Mouse (Mus musculus): ENCODE data around the gene Gm16485. TPM values are rescaled to one million over a fixed set of nuclear protein-coding genes. Genes with fewer than 3 reads are reported as not detected.
A peak's percentile ranks its signal among the peaks of the same experiment; 100 is the strongest.

The Gm16485 gene
- total RNA-seq (2014; rRNA removed; ENCODE audit: low replicate concordance) (0.15 TPM in 1 of 2 replicates, not detected in the other), polyA plus RNA-seq (2015; fragmentation: Nextera tagmentation; extraction: Ambion mirVana) (not detected in 2 replicates)

- Histone ChIP-seq H3K9me3 (replicated peaks; ENCODE audit: control insufficient read depth, low read length) (no peaks in the 10 kb centered on the region), H3K9ac (replicated peaks; ENCODE audit: low read depth, low read length) (no peak within 1 kb of the TSS), H3K27ac (ENCODE audit: low read depth) (no peak within 1 kb of the TSS), H3K36me3 (replicated peaks; ENCODE audit: control insufficient read depth, insufficient read depth, low read length) (no peaks in the 10 kb centered on the region), H3K4me1 (ENCODE audit: control insufficient read depth, insufficient read depth) (no peaks in the 10 kb centered on the region), H3K4me3 (ENCODE audit: low read depth, low read length) (no peak within 1 kb of the TSS), H3K27me3 (ENCODE audit: control insufficient read depth, insufficient read depth, low read length) (no peaks in the 10 kb centered on the region), H3K4me2 (ENCODE audit: low read depth, low read length) (no peak within 1 kb of the TSS)
- ATAC-seq (ENCODE audit: insufficient read depth, low read depth) (no peak), DNase-seq (ENCODE audit: low spot score) (no peak)
- WGBS: 56% methylated on average over 2 of the region's 2 CpGs
- no peak for TF ChIP-seq EP300 (IDR thresholded peaks at IDR 0.05; ENCODE audit: low read depth)
Observed at GRCm38 (mm10) chr9:8971491-8971890, at the start of gene Gm16485. Gene Gm16485, plus strand, starts transcription at chr9:8971791.

DNA sequence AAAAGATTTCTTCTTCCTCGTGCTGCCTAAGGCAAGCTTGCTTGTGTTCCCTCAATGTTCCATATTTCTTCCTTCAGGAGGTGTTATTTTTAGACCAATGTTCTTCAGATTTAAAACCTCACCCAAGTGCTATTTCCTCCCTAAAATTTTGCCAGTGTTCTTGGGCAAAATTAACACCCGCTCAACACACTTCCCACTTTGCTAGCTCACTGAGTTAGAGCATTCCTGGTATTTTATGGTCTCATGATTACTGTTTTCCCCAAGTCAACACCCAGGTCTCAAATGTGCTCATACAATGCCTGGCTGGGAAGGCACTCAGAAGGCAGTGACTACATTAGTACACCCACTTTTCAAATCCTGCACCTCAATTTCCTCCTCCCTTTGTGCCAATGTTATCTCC is 44.0 kb upstream of the Gm16485 start:
- ATAC-seq (ENCODE audit: insufficient read depth, low read depth): no peak
- H3K4me1 ChIP-seq (ENCODE audit: control insufficient read depth, insufficient read depth): no peaks in the 10 kb centered on the region
- no peak overlapping the region for H3K4me3 ChIP-seq (ENCODE audit: low read depth, low read length)
- no peak overlapping the region for H3K4me2 ChIP-seq (ENCODE audit: low read depth, low read length)
- no peaks in the 10 kb centered on the region for H3K36me3 ChIP-seq (replicated peaks; ENCODE audit: control insufficient read depth, insufficient read depth, low read length)
- no peak overlapping the region for H3K27ac ChIP-seq (ENCODE audit: low read depth)
- TF ChIP-seq CTCF (IDR thresholded peaks at IDR 0.05; ENCODE audit: low read depth): no peak
- TF ChIP-seq EP300 (IDR thresholded peaks at IDR 0.05; ENCODE audit: low read depth): no peak
- DNase-seq (ENCODE audit: low spot score): no peak
- H3K9ac ChIP-seq (replicated peaks; ENCODE audit: low read depth, low read length): no peak overlapping the region
- H3K27me3 ChIP-seq (ENCODE audit: control insufficient read depth, insufficient read depth, low read length): no peaks in the 10 kb centered on the region
- no peaks in the 10 kb centered on the region for H3K9me3 ChIP-seq (replicated peaks; ENCODE audit: control insufficient read depth, low read length)
- WGBS: 75% methylated on average over 2 of the region's 2 CpGs

- DNase-seq (ENCODE audit: low spot score) (no peak), ATAC-seq (ENCODE audit: insufficient read depth, low read depth) (no peak)
- no peak for TF ChIP-seq EP300 (IDR thresholded peaks at IDR 0.05; ENCODE audit: low read depth)
- TF ChIP-seq CTCF (IDR thresholded peaks at IDR 0.05; ENCODE audit: low read depth): no peak
- H3K36me3 ChIP-seq (replicated peaks; ENCODE audit: control insufficient read depth, insufficient read depth, low read length): no peaks in the 10 kb centered on the region
- H3K4me2 ChIP-seq (ENCODE audit: low read depth, low read length): no peak overlapping the region
- no peaks in the 10 kb centered on the region for H3K9me3 ChIP-seq (replicated peaks; ENCODE audit: control insufficient read depth, low read length)
- 23% methylated on average over 1 of the region's 1 CpGs for WGBS
- H3K4me3 ChIP-seq (ENCODE audit: low read depth, low read length): no peak overlapping the region
- H3K9ac ChIP-seq (replicated peaks; ENCODE audit: low read depth, low read length): no peak overlapping the region
- no peaks in the 10 kb centered on the region for H3K27me3 ChIP-seq (ENCODE audit: control insufficient read depth, insufficient read depth, low read length)
- H3K27ac ChIP-seq (ENCODE audit: low read depth): no peak overlapping the region
- no peaks in the 10 kb centered on the region for H3K4me1 ChIP-seq (ENCODE audit: control insufficient read depth, insufficient read depth)
Observed at GRCm38 (mm10) chr9:8937753-8938152, 33.8 kb upstream of the Gm16485 start.

DNA sequence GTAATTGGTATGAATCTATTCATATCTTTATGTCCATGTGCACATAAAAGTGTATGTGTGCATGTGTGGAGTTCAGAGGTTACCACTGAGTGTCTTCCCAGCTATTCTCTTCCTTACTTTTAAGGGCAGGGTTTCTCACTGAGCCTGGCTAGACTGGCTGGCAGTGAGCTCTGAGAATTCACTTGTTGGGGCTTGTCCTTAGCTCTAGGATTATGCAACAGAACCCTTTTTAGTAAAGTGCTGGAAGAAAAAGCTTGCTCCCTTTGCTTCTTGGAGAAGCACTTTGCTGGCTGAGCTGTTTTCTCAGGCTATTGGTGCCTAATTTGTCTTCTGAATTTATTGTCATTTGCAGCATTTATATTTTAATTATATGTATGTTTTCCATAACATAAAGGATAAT is 18.3 kb upstream of the Gm16485 start:
- H3K9me3 ChIP-seq (replicated peaks; ENCODE audit: control insufficient read depth, low read length): no peaks in the 10 kb centered on the region
- no peak overlapping the region for H3K4me3 ChIP-seq (ENCODE audit: low read depth, low read length)
- TF ChIP-seq EP300 (IDR thresholded peaks at IDR 0.05; ENCODE audit: low read depth): no peak
- TF ChIP-seq CTCF (IDR thresholded peaks at IDR 0.05; ENCODE audit: low read depth): no peak
- no peak overlapping the region for H3K4me2 ChIP-seq (ENCODE audit: low read depth, low read length)
- DNase-seq (ENCODE audit: low spot score): no peak
- ATAC-seq (ENCODE audit: insufficient read depth, low read depth): no peak
- no peak overlapping the region for H3K9ac ChIP-seq (replicated peaks; ENCODE audit: low read depth, low read length)
- H3K27ac ChIP-seq (ENCODE audit: low read depth): no peak overlapping the region
- no peaks in the 10 kb centered on the region for H3K4me1 ChIP-seq (ENCODE audit: control insufficient read depth, insufficient read depth)
- H3K27me3 ChIP-seq (ENCODE audit: control insufficient read depth, insufficient read depth, low read length): no peaks in the 10 kb centered on the region
- H3K36me3 ChIP-seq (replicated peaks; ENCODE audit: control insufficient read depth, insufficient read depth, low read length): no peaks in the 10 kb centered on the region

DNA sequence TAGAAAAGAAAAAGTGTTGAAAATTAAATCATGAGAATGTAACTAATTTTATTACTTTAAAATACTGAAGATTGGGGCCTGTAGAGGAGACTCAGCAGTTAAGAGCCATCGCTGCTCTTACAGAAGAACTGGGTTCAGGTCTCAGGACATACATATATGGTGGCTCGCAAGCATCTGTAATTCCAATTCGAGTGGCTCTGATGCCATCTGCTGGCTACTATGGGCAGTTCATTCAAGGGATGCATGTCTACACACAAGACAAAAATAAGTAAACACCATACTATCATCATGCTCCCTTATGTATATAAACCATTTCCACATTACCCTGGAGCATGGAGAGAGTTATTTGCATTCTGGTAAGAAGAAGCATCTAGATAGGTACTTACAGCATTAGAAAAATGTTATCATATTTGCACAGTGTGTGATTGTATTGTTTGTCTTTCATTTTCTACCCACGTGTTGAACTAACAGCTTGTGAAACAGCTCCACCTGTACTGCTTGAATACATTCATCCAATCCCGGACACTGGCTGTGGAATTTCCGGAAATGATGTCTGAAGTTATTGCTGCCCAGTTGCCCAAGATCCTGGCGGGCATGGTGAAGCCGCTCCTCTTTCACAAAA is 7.0 kb upstream of the Gm16485 start:
- H3K4me1 ChIP-seq (ENCODE audit: control insufficient read depth, insufficient read depth): no peaks in the 10 kb centered on the region
- H3K27ac ChIP-seq (ENCODE audit: low read depth): no peak overlapping the region
- TF ChIP-seq CTCF (IDR thresholded peaks at IDR 0.05; ENCODE audit: low read depth) (peak; percentile 61), EP300 (IDR thresholded peaks at IDR 0.05; ENCODE audit: low read depth) (no peak)
- 52% methylated on average over 8 of the region's 8 CpGs for WGBS
- ATAC-seq (ENCODE audit: insufficient read depth, low read depth): no peak
- DNase-seq (ENCODE audit: low spot score): peak; percentile 7
- H3K9ac ChIP-seq (replicated peaks; ENCODE audit: low read depth, low read length): no peak overlapping the region
- H3K36me3 ChIP-seq (replicated peaks; ENCODE audit: control insufficient read depth, insufficient read depth, low read length): no peaks in the 10 kb centered on the region
- H3K9me3 ChIP-seq (replicated peaks; ENCODE audit: control insufficient read depth, low read length): no peaks in the 10 kb centered on the region
- H3K4me2 ChIP-seq (ENCODE audit: low read depth, low read length): no peak overlapping the region
- H3K4me3 ChIP-seq (ENCODE audit: low read depth, low read length): no peak overlapping the region
- no peaks in the 10 kb centered on the region for H3K27me3 ChIP-seq (ENCODE audit: control insufficient read depth, insufficient read depth, low read length)

DNA sequence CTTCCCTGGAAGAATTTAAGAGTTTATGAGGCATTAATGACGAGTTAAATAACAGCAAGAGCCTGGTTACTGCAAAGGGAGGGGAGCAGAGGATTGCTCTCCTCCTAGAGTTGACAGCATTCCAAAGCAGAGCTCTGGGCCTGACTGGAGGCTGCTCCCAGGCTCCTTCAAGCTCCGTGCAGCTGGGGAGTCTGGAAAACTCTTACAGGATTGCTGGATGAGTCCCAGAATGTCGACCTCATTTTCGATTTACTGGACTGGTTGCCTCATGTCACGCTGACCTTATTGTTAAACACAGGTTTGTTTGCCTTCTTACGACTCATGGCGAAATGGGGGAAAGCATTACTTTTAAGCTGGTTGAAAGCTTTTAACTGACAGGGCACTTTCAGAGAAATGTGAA is 1.4 kb upstream of the Gm16485 start:
- 57% methylated on average over 7 of the region's 7 CpGs for WGBS
- no peak overlapping the region for H3K4me2 ChIP-seq (ENCODE audit: low read depth, low read length)
- TF ChIP-seq CTCF (IDR thresholded peaks at IDR 0.05; ENCODE audit: low read depth): no peak
- no peak overlapping the region for H3K27ac ChIP-seq (ENCODE audit: low read depth)
- no peaks in the 10 kb centered on the region for H3K27me3 ChIP-seq (ENCODE audit: control insufficient read depth, insufficient read depth, low read length)
- no peaks in the 10 kb centered on the region for H3K9me3 ChIP-seq (replicated peaks; ENCODE audit: control insufficient read depth, low read length)
- ATAC-seq (ENCODE audit: insufficient read depth, low read depth) (no peak), DNase-seq (ENCODE audit: low spot score) (peak; percentile 6)
- H3K4me3 ChIP-seq (ENCODE audit: low read depth, low read length): no peak overlapping the region
- H3K36me3 ChIP-seq (replicated peaks; ENCODE audit: control insufficient read depth, insufficient read depth, low read length): no peaks in the 10 kb centered on the region
- no peak overlapping the region for H3K9ac ChIP-seq (replicated peaks; ENCODE audit: low read depth, low read length)
- H3K4me1 ChIP-seq (ENCODE audit: control insufficient read depth, insufficient read depth): no peaks in the 10 kb centered on the region
